In the genomic region with DNA sequence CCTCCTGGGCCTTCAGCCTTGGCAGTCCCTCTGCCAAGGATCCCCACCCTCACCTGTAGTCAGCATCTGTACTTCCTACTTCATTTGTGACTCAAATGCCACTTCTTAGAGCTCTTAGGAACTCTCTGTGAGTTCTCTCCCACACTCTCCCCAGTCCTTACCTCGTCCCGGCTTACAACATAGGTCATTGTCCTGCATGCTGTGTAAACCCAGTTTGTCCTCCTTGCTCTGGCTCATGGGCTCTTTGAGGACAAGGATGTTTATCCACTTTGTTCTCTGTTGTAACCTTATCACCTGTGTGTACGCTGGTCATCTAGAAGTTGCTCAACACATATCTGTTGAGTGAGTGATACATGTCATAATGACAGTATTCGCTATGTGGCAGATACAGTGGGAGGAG, we compare ENCODE assay signal across 24 mouse cellular contexts.
"Had no signal": no experiment of that assay in that cellular context is flagged by ENCODE, and none has a peak within 500 bp of the region (broad histone marks: within the 10 kb centered on the region; RNA-seq: fewer than 3 reads in every experiment).

No protein-coding gene starts in this region.

- H3K9ac ChIP-seq: heart, embryonic 12.5 days; hindbrain, embryonic 12.5 days; hindbrain, embryonic 14.5 days; intestine, embryonic 15.5 days; limb, embryonic 12.5 days had no signal

- H3K27me3 ChIP-seq: heart, embryonic 12.5 days; hindbrain, embryonic 12.5 days; intestine, embryonic 15.5 days; limb, embryonic 12.5 days had no signal

- H3K27ac ChIP-seq: gastrocnemius, adult 2 months; heart, embryonic 10.5 days; hindbrain, embryonic 10.5 days; hindbrain, embryonic 12.5 days; hindbrain, embryonic 14.5 days; intestine, embryonic 15.5 days; layer of hippocampus, adult 2 months; left cerebral cortex, adult 2 months; limb, embryonic 10.5 days; limb, embryonic 12.5 days had no signal

- H3K9me3 ChIP-seq: heart, embryonic 10.5 days; heart, embryonic 12.5 days; hindbrain, embryonic 10.5 days; hindbrain, embryonic 12.5 days; intestine, embryonic 15.5 days; limb, embryonic 10.5 days; limb, embryonic 12.5 days had no signal

- ATAC-seq: forebrain, embryonic 16.5 days; hindbrain, embryonic 16.5 days; inflammation-experienced regulatory T-cells, adult 6 months; intestine, embryonic 15.5 days had no signal

- H3K4me3 ChIP-seq: gastrocnemius, adult 2 months; heart, embryonic 10.5 days; heart, embryonic 12.5 days; hindbrain, embryonic 10.5 days; hindbrain, embryonic 12.5 days; intestine, embryonic 15.5 days; layer of hippocampus, adult 2 months; left cerebral cortex, adult 2 months; limb, embryonic 10.5 days; limb, embryonic 12.5 days had no signal

- H3K36me3 ChIP-seq: heart, embryonic 12.5 days; hindbrain, embryonic 12.5 days; intestine, embryonic 15.5 days; limb, embryonic 12.5 days had no signal

- H3K4me2 ChIP-seq: heart, embryonic 12.5 days; hindbrain, embryonic 12.5 days; hindbrain, embryonic 14.5 days; intestine, embryonic 15.5 days; limb, embryonic 12.5 days had no signal

- DNase-seq: gastrocnemius, adult 2 months; gastrocnemius, postnatal 10 days; gastrocnemius, postnatal 25 days; heart, adult 18-20 months; heart, postnatal 10 days; heart, postnatal 4 days; kidney, adult 18-20 months; kidney, adult 8-10 months; kidney, postnatal 10 days; kidney, postnatal 25 days; kidney, postnatal 4 days had no signal
